In genomic region chr2:156474891-156475284, GRCm38 (mm10) we compare ENCODE assay signal across 8 mouse cellular contexts. TPM values are rescaled to one million over a fixed set of nuclear protein-coding genes. Genes with fewer than 3 reads are reported as not detected.
DNase-seq lines count a peak whose midpoint lies in the region; ATAC-seq and TF ChIP-seq lines count a peak whose summit lies in the region.

No protein-coding gene starts in this region.

- intact Hi-C loops in heart, postnatal 14 days (cut with DNase I), result no loop called here

- DNase-seq in heart, postnatal 14 days, result no peak
- peak; percentile 73 for DNase-seq in lung, embryonic 14.5 days
- DNase-seq in frontal cortex, postnatal 10 days (ENCODE audit: low spot score in 2 of 2), result no peak
- DNase-seq in left cerebral cortex, adult 9 months (ENCODE audit: low spot score in 2 of 2), result no peak

- 14% methylated on average over 12 of the region's 12 CpGs for WGBS in heart, embryonic 12.5 days
- WGBS in embryonic facial prominence, embryonic 13.5 days, result 22% methylated on average over 12 of the region's 12 CpGs
- 13% methylated on average over 12 of the region's 12 CpGs for WGBS in intestine, embryonic 16.5 days
- 19% methylated on average over 12 of the region's 12 CpGs for WGBS in lung, embryonic 14.5 days
- WGBS in stomach, embryonic 16.5 days, result 17% methylated on average over 12 of the region's 12 CpGs

- no peaks in the 10 kb centered on the region for H3K36me3 ChIP-seq in heart, embryonic 12.5 days
- no peaks in the 10 kb centered on the region for H3K36me3 ChIP-seq in embryonic facial prominence, embryonic 13.5 days
- no peaks in the 10 kb centered on the region for H3K36me3 ChIP-seq in intestine, embryonic 16.5 days (ENCODE audit: control insufficient read depth, insufficient read depth, low read length)
- H3K36me3 ChIP-seq in lung, embryonic 14.5 days (ENCODE audit: insufficient read depth), result no peaks in the 10 kb centered on the region
- H3K36me3 ChIP-seq in stomach, embryonic 16.5 days (ENCODE audit: control insufficient read depth, insufficient read depth, low read length), result no peaks in the 10 kb centered on the region

- TF ChIP-seq CTCF in lung, embryonic 14.5 days (IDR thresholded peaks at IDR 0.05; ENCODE audit: low read depth), result no peak

- H3K4me1 ChIP-seq in heart, embryonic 12.5 days (replicated peaks), result peaks cover 66% of the 10 kb centered on the region
- H3K4me1 ChIP-seq in embryonic facial prominence, embryonic 13.5 days, result peaks cover 41% of the 10 kb centered on the region
- peaks cover 21% of the 10 kb centered on the region for H3K4me1 ChIP-seq in intestine, embryonic 16.5 days (ENCODE audit: control insufficient read depth, insufficient read depth, low read length)
- H3K4me1 ChIP-seq in lung, embryonic 14.5 days (ENCODE audit: insufficient read depth), result peaks cover 12% of the 10 kb centered on the region; the same call in 1 of the 2 replicates
- peaks cover 11% of the 10 kb centered on the region for H3K4me1 ChIP-seq in stomach, embryonic 16.5 days (ENCODE audit: control insufficient read depth, insufficient read depth, low read length)

- peak overlapping the region; percentile 89 for H3K9ac ChIP-seq in heart, embryonic 12.5 days
- peak overlapping the region; percentile 90 for H3K9ac ChIP-seq in embryonic facial prominence, embryonic 13.5 days
- peak overlapping the region; percentile 88 for H3K9ac ChIP-seq in intestine, embryonic 16.5 days (ENCODE audit: low read depth, low read length)
- H3K9ac ChIP-seq in lung, embryonic 14.5 days, result peak overlapping the region; percentile 82
- H3K9ac ChIP-seq in stomach, embryonic 16.5 days (ENCODE audit: low read length), result peak overlapping the region; percentile 90

- peak; percentile 53 for ATAC-seq in heart, embryonic 12.5 days (ENCODE audit: insufficient number of reproducible peaks, low FRiP score)
- peak; percentile 4; the same call in 1 of the 2 replicates for ATAC-seq in embryonic facial prominence, embryonic 13.5 days (ENCODE audit: insufficient number of reproducible peaks, insufficient read depth, low FRiP score, low TSS enrichment, low read depth)
- ATAC-seq in intestine, embryonic 16.5 days, result peak; percentile 68
- peak; percentile 60 for ATAC-seq in lung, embryonic 14.5 days (ENCODE audit: insufficient read depth)
- peak; percentile 68 for ATAC-seq in stomach, embryonic 16.5 days (ENCODE audit: insufficient read depth, low FRiP score)

- peaks cover 7% of the 10 kb centered on the region; the same call in 1 of the 2 replicates for H3K27me3 ChIP-seq in heart, embryonic 12.5 days (replicated peaks)
- no peaks in the 10 kb centered on the region for H3K27me3 ChIP-seq in embryonic facial prominence, embryonic 13.5 days
- no peaks in the 10 kb centered on the region for H3K27me3 ChIP-seq in intestine, embryonic 16.5 days (replicated peaks; ENCODE audit: control insufficient read depth, insufficient read depth, low read length)
- no peaks in the 10 kb centered on the region for H3K27me3 ChIP-seq in lung, embryonic 14.5 days (ENCODE audit: insufficient read depth, low read length)
- no peaks in the 10 kb centered on the region for H3K27me3 ChIP-seq in stomach, embryonic 16.5 days (ENCODE audit: control insufficient read depth, insufficient read depth, low read length)

- peak overlapping the region; percentile 83 for H3K27ac ChIP-seq in heart, embryonic 12.5 days (ENCODE audit: poor library complexity, severe bottlenecking)
- peak overlapping the region; percentile 87 for H3K27ac ChIP-seq in embryonic facial prominence, embryonic 13.5 days
- peak overlapping the region; percentile 68 for H3K27ac ChIP-seq in intestine, embryonic 16.5 days (ENCODE audit: low read length)
- H3K27ac ChIP-seq in lung, embryonic 14.5 days (ENCODE audit: low read depth), result peak overlapping the region; percentile 89
- H3K27ac ChIP-seq in stomach, embryonic 16.5 days (ENCODE audit: low read length), result peak overlapping the region; percentile 92

- peak overlapping the region; percentile 74 for H3K4me3 ChIP-seq in heart, embryonic 12.5 days
- peak overlapping the region; percentile 72 for H3K4me3 ChIP-seq in embryonic facial prominence, embryonic 13.5 days
- H3K4me3 ChIP-seq in intestine, embryonic 16.5 days (ENCODE audit: low read length), result peak overlapping the region; percentile 73
- peak overlapping the region; percentile 64 for H3K4me3 ChIP-seq in lung, embryonic 14.5 days (ENCODE audit: low read depth, low read length)
- H3K4me3 ChIP-seq in stomach, embryonic 16.5 days (replicated peaks; ENCODE audit: low read length), result peak overlapping the region; percentile 74

- no peaks in the 10 kb centered on the region for H3K9me3 ChIP-seq in heart, embryonic 12.5 days (replicated peaks)
- H3K9me3 ChIP-seq in embryonic facial prominence, embryonic 13.5 days, result no peaks in the 10 kb centered on the region
- no peaks in the 10 kb centered on the region for H3K9me3 ChIP-seq in intestine, embryonic 16.5 days (ENCODE audit: control insufficient read depth, low read length)
- no peaks in the 10 kb centered on the region for H3K9me3 ChIP-seq in lung, embryonic 14.5 days (ENCODE audit: low read depth, low read length)
- no peaks in the 10 kb centered on the region for H3K9me3 ChIP-seq in stomach, embryonic 16.5 days (replicated peaks; ENCODE audit: control insufficient read depth, low read length)

- H3K4me2 ChIP-seq in heart, embryonic 12.5 days, result peak overlapping the region; percentile 97
- peak overlapping the region; percentile 83 for H3K4me2 ChIP-seq in embryonic facial prominence, embryonic 13.5 days
- H3K4me2 ChIP-seq in intestine, embryonic 16.5 days (ENCODE audit: low read depth, low read length), result peak overlapping the region; percentile 95
- peak overlapping the region; percentile 88 for H3K4me2 ChIP-seq in lung, embryonic 14.5 days
- H3K4me2 ChIP-seq in stomach, embryonic 16.5 days (ENCODE audit: low read depth, low read length), result peak overlapping the region; percentile 88

RNA-seq across cellular contexts. Expression of gene Epb41l1, which starts 54.2 kb away (rescaled TPM):
- polyA plus RNA-seq in heart, embryonic 12.5 days (2016; fragmentation: Nextera tagmentation; extraction: Ambion mirVana), result 1.2 and 1.4 TPM in 2 replicates
- total RNA-seq in heart, postnatal 14 days (2021), result 10 to 100 TPM; 10.1 to 13.9 TPM
- 4.4 and 4.5 TPM in 2 replicates for polyA plus RNA-seq in embryonic facial prominence, embryonic 13.5 days (2015; fragmentation: Nextera tagmentation; extraction: Ambion mirVana)
- 1.7 and 2.0 TPM in 2 replicates for polyA plus RNA-seq in intestine, embryonic 16.5 days (2015; fragmentation: Nextera tagmentation; extraction: Ambion mirVana)
- polyA plus RNA-seq in lung, embryonic 14.5 days (2014; fragmentation: Nextera tagmentation; extraction: Ambion mirVana), result 2.1 and 3.2 TPM in 2 replicates
- polyA plus RNA-seq in stomach, embryonic 16.5 days (2015; fragmentation: Nextera tagmentation; extraction: Ambion mirVana), result 3.0 and 3.1 TPM in 2 replicates

Comparison
In these comparisons a context has a peak if more than half of its experiments do, and no peak if none do; other contexts are left out.
1. ATAC-seq: peak in every context shown above with its lines; median percentile 68 in intestine, embryonic 16.5 days; 68 in stomach, embryonic 16.5 days; 60 in lung, embryonic 14.5 days; 53 in heart, embryonic 12.5 days; 4 in embryonic facial prominence, embryonic 13.5 days.